Mouse (Mus musculus): ENCODE measurements at regions not wholly inside any gene's neighbourhood (a gene's known extent, or its start where the extent isn't known, plus 50 kb on each side); places are given as distances from the start of the nearest gene placed in this dataset.

DNA sequence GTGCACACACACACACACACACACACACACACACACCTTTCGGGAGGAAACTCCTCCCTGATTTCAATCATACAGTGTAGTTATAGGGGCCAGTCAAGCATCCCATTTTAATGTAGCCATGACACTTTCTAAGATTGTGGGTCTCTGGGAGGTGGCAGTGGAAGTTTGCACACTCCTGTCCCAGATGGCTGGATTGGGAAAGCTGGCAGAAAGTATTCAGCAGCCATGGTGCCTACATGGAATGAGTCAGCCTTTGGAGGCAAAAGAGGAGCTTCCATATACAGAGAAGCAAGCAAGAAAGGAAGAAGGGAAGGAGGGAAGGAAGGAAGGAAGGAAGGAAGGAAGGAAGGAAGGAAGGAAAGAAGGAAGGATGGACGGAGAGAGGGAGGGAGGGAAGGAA is 117.4 kb upstream of the Zfp706 start:
- H3K4me3 ChIP-seq (ENCODE audit: low read depth, low read length) = no peak overlapping the region
- H3K4me2 ChIP-seq (ENCODE audit: low read depth, low read length) = no peak overlapping the region
- no peaks in the 10 kb centered on the region for H3K9me3 ChIP-seq (replicated peaks; ENCODE audit: control insufficient read depth, low read length)
- no peak for ATAC-seq (ENCODE audit: insufficient read depth, low read depth)
- H3K36me3 ChIP-seq (replicated peaks; ENCODE audit: control insufficient read depth, insufficient read depth, low read length) = no peaks in the 10 kb centered on the region
- H3K27me3 ChIP-seq (ENCODE audit: control insufficient read depth, insufficient read depth, low read length) = no peaks in the 10 kb centered on the region
- 88% methylated on average over 2 of the region's 2 CpGs for WGBS
- no peak for DNase-seq (ENCODE audit: low spot score)
- TF ChIP-seq EP300 (IDR thresholded peaks at IDR 0.05; ENCODE audit: low read depth) (no peak), CTCF (IDR thresholded peaks at IDR 0.05; ENCODE audit: low read depth) (no peak)
- H3K9ac ChIP-seq (replicated peaks; ENCODE audit: low read depth, low read length) = no peak overlapping the region
- H3K27ac ChIP-seq (ENCODE audit: low read depth) = no peak overlapping the region
- no peaks in the 10 kb centered on the region for H3K4me1 ChIP-seq (ENCODE audit: control insufficient read depth, insufficient read depth)

DNA sequence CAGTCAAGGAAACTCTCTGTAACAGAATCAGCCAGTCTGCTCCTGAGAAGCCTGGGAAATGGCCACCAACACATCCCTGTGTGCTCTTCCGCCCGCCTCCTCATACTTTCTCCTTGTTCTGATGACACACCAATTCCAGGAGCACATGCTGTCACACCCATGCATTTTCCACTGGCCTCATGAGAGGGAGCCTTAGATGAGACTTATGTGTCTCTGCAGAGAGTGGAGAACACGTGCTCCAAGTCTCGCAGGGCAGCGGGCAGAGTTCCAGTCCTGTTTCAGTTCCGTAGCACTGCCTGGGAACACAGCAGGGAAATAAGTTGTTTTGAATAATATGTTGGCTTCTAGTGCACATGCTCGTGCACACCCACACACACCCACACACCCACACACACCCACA is 116.7 kb upstream of the Zfp706 start:
- TF ChIP-seq CTCF (IDR thresholded peaks at IDR 0.05; ENCODE audit: low read depth) (no peak), EP300 (IDR thresholded peaks at IDR 0.05; ENCODE audit: low read depth) (no peak)
- Histone ChIP-seq H3K9ac (replicated peaks; ENCODE audit: low read depth, low read length) (no peak overlapping the region), H3K4me1 (ENCODE audit: control insufficient read depth, insufficient read depth) (no peaks in the 10 kb centered on the region), H3K4me3 (ENCODE audit: low read depth, low read length) (no peak overlapping the region), H3K27ac (ENCODE audit: low read depth) (no peak overlapping the region), H3K9me3 (replicated peaks; ENCODE audit: control insufficient read depth, low read length) (no peaks in the 10 kb centered on the region), H3K27me3 (ENCODE audit: control insufficient read depth, insufficient read depth, low read length) (no peaks in the 10 kb centered on the region), H3K36me3 (replicated peaks; ENCODE audit: control insufficient read depth, insufficient read depth, low read length) (no peaks in the 10 kb centered on the region), H3K4me2 (ENCODE audit: low read depth, low read length) (no peak overlapping the region)
- DNase-seq (ENCODE audit: low spot score) = no peak
- ATAC-seq (ENCODE audit: insufficient read depth, low read depth) = no peak
- WGBS = 76% methylated on average over 7 of the region's 7 CpGs

DNA sequence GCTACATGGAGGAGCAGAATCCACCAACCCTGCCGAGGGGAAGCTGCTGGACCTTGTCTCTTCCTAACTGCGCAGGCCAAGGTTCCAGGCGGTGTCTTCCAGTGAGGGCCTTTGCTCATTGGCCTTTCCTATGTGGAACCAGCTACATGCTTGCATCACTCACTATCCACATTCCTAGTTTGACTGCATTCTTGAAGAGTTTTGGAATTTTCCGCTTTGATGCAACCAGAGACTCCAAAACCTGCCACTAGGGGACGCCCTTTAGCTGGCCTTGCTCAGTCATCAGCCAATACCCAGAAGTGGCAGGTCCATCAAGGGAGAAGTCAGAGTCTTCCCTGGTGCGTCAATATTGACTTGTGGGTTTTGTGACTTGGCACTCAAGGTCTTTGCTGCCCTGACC is 112.8 kb upstream of the Zfp706 start:
- Histone ChIP-seq H3K27me3 (ENCODE audit: control insufficient read depth, insufficient read depth, low read length) (no peaks in the 10 kb centered on the region), H3K36me3 (replicated peaks; ENCODE audit: control insufficient read depth, insufficient read depth, low read length) (no peaks in the 10 kb centered on the region), H3K9me3 (replicated peaks; ENCODE audit: control insufficient read depth, low read length) (no peaks in the 10 kb centered on the region), H3K4me2 (ENCODE audit: low read depth, low read length) (no peak overlapping the region), H3K9ac (replicated peaks; ENCODE audit: low read depth, low read length) (no peak overlapping the region), H3K27ac (ENCODE audit: low read depth) (no peak overlapping the region), H3K4me3 (ENCODE audit: low read depth, low read length) (no peak overlapping the region), H3K4me1 (ENCODE audit: control insufficient read depth, insufficient read depth) (no peaks in the 10 kb centered on the region)
- 20% methylated on average over 6 of the region's 6 CpGs for WGBS
- peak; percentile 16 for DNase-seq (ENCODE audit: low spot score)
- peak; percentile 33; the same call in 1 of the 2 replicates for ATAC-seq (ENCODE audit: insufficient read depth, low read depth)
- TF ChIP-seq EP300 (IDR thresholded peaks at IDR 0.05; ENCODE audit: low read depth) (no peak), CTCF (IDR thresholded peaks at IDR 0.05; ENCODE audit: low read depth) (peak; percentile 89)

DNA sequence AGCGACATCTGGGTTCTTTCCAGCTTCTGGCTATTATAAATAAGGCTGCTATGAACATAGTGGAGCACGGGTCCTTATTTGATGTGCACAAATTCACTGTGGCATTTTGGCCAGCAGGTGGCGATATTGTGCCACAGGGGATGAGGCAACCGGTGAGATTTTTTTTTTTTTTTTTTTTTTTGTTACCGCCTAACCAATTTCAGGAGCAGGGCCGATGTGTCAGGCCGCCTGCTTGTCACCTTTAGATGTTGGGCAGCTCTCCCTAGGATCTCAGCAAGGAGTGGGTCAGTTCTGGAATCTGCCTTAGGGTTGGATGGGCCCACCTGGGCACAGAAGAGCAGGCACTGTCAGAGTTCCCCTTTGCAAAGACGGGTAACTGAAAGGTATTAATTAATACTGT is 106.5 kb upstream of the Zfp706 start:
- TF ChIP-seq EP300 (IDR thresholded peaks at IDR 0.05; ENCODE audit: low read depth) = no peak
- TF ChIP-seq CTCF (IDR thresholded peaks at IDR 0.05; ENCODE audit: low read depth) = peak; percentile 81
- H3K4me3 ChIP-seq (ENCODE audit: low read depth, low read length) = no peak overlapping the region
- no peak overlapping the region for H3K9ac ChIP-seq (replicated peaks; ENCODE audit: low read depth, low read length)
- peaks cover 8% of the 10 kb centered on the region for H3K9me3 ChIP-seq (replicated peaks; ENCODE audit: control insufficient read depth, low read length)
- WGBS = 13% methylated on average over 8 of the region's 8 CpGs
- no peaks in the 10 kb centered on the region for H3K27me3 ChIP-seq (ENCODE audit: control insufficient read depth, insufficient read depth, low read length)
- no peaks in the 10 kb centered on the region for H3K36me3 ChIP-seq (replicated peaks; ENCODE audit: control insufficient read depth, insufficient read depth, low read length)
- H3K4me1 ChIP-seq (ENCODE audit: control insufficient read depth, insufficient read depth) = no peaks in the 10 kb centered on the region
- DNase-seq (ENCODE audit: low spot score) (peak; percentile 30), ATAC-seq (ENCODE audit: insufficient read depth, low read depth) (no peak)
- H3K4me2 ChIP-seq (ENCODE audit: low read depth, low read length) = no peak overlapping the region
- no peak overlapping the region for H3K27ac ChIP-seq (ENCODE audit: low read depth)

DNA sequence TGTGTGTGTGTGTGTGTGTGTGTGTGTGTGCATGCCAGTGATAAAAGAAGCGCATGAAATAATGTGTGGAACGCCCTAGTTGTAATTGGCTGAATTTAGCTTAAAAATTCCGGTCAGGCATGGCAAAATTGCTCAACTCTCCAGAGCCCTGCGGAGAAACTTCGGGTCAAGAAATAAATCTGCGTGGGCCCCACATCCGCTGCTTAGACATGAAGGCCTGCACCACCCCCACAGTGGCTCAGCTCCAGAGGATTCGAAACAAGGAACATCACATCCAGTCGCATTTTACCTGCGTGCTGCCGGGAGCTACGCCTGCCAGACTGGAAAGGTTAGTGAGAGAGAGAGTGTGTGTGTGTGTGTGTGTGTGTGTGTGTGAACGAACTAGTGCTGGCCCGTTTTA is 102.9 kb upstream of the Zfp706 start:
- Histone ChIP-seq H3K9ac (replicated peaks; ENCODE audit: low read depth, low read length) (no peak overlapping the region), H3K4me1 (ENCODE audit: control insufficient read depth, insufficient read depth) (no peaks in the 10 kb centered on the region), H3K4me3 (ENCODE audit: low read depth, low read length) (no peak overlapping the region), H3K27ac (ENCODE audit: low read depth) (no peak overlapping the region), H3K9me3 (replicated peaks; ENCODE audit: control insufficient read depth, low read length) (peaks cover 8% of the 10 kb centered on the region), H3K4me2 (ENCODE audit: low read depth, low read length) (no peak overlapping the region), H3K36me3 (replicated peaks; ENCODE audit: control insufficient read depth, insufficient read depth, low read length) (no peaks in the 10 kb centered on the region), H3K27me3 (ENCODE audit: control insufficient read depth, insufficient read depth, low read length) (no peaks in the 10 kb centered on the region)
- ATAC-seq (ENCODE audit: insufficient read depth, low read depth) = no peak
- no peak for DNase-seq (ENCODE audit: low spot score)
- 96% methylated on average over 14 of the region's 14 CpGs for WGBS
- TF ChIP-seq EP300 (IDR thresholded peaks at IDR 0.05; ENCODE audit: low read depth) (no peak), CTCF (IDR thresholded peaks at IDR 0.05; ENCODE audit: low read depth) (no peak)

DNA sequence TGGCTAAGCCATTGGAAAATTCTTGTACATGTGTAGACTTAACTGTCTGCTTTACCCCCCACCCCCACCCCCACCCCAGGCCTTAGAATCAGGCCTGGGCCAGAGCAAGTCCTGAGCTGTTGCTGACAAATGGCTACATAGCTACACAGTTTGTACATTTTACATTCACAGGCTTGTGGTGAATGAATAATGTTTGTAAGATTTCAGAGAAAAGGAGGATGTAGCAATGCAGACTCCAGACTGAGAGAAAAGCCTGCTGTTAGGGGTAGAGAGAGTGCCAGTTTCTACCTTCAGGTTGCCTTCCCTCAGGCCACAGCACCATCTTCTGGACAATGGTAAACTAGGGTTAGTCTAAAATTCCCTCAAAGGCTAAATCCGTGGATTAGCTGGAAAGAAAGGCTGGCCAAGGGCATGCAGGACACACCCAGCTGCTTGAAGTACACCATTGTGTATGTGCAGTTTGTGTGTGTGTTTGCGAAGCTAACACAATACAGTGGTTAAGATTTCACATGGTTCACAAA is 94.5 kb upstream of the Zfp706 start:
- Histone ChIP-seq H3K4me1 (ENCODE audit: control insufficient read depth, insufficient read depth) (no peaks in the 10 kb centered on the region), H3K9ac (replicated peaks; ENCODE audit: low read depth, low read length) (no peak overlapping the region), H3K9me3 (replicated peaks; ENCODE audit: control insufficient read depth, low read length) (no peaks in the 10 kb centered on the region), H3K4me2 (ENCODE audit: low read depth, low read length) (no peak overlapping the region), H3K36me3 (replicated peaks; ENCODE audit: control insufficient read depth, insufficient read depth, low read length) (no peaks in the 10 kb centered on the region), H3K27me3 (ENCODE audit: control insufficient read depth, insufficient read depth, low read length) (no peaks in the 10 kb centered on the region), H3K27ac (ENCODE audit: low read depth) (no peak overlapping the region), H3K4me3 (ENCODE audit: low read depth, low read length) (no peak overlapping the region)
- peak; percentile 45 for TF ChIP-seq CTCF (IDR thresholded peaks at IDR 0.05; ENCODE audit: low read depth)
- no peak for TF ChIP-seq EP300 (IDR thresholded peaks at IDR 0.05; ENCODE audit: low read depth)
- DNase-seq (ENCODE audit: low spot score) (no peak), ATAC-seq (ENCODE audit: insufficient read depth, low read depth) (no peak)
- WGBS = 63% methylated on average over 2 of the region's 2 CpGs

All from heart, postnatal 0 days (tissue).